Comparison of ENCODE assay signal across 9 mouse cellular contexts in genomic region chr7:98349096-98349495, GRCm38 (mm10). TPM values are rescaled to one million over a fixed set of nuclear protein-coding genes. Genes with fewer than 3 reads are reported as not detected.
DNase-seq lines count a peak whose midpoint lies in the region; ATAC-seq and TF ChIP-seq lines count a peak whose summit lies in the region.
"Had no signal": no experiment of that assay in that cellular context is flagged by ENCODE, and none has a peak within 500 bp of the region (broad histone marks: within the 10 kb centered on the region; RNA-seq: fewer than 3 reads in every experiment).

No protein-coding gene starts in this region.

- no peaks in the 10 kb centered on the region for H3K79me2 ChIP-seq in heart, adult 2 months (replicated peaks; ENCODE audit: control insufficient read depth, insufficient read depth, low read length)

- H3K27me3 ChIP-seq in heart, adult 2 months (ENCODE audit: control insufficient read depth, insufficient read depth, low read length): no peaks in the 10 kb centered on the region
- no peaks in the 10 kb centered on the region for H3K27me3 ChIP-seq in hindbrain, embryonic 14.5 days (ENCODE audit: control insufficient read depth, insufficient read depth, low read length)
- no peaks in the 10 kb centered on the region for H3K27me3 ChIP-seq in midbrain, postnatal 0 days (ENCODE audit: insufficient read depth, low read length)
- H3K27me3 ChIP-seq: neural tube, embryonic 12.5 days had no signal

- no peak for TF ChIP-seq POLR2A in heart, adult 2 months (IDR thresholded peaks at IDR 0.05; ENCODE audit: insufficient read depth, low read depth, low read length)

- H3K9ac ChIP-seq in heart, adult 2 months (ENCODE audit: low read depth, low read length): no peak overlapping the region
- H3K9ac ChIP-seq in hindbrain, embryonic 14.5 days: no peak overlapping the region
- H3K9ac ChIP-seq in midbrain, postnatal 0 days (replicated peaks; ENCODE audit: low read length, poor library complexity, severe bottlenecking): no peak overlapping the region
- H3K9ac ChIP-seq: neural tube, embryonic 12.5 days had no signal

- intact Hi-C loops in heart, adult 2 months (cut with DNase I): loop anchor here (1.0 kb wide), 2 partner anchors 81 to 98 kb away; no protein-coding TSS in a partner anchor
- intact Hi-C loops in heart, postnatal 25 days (cut with DNase I): loop anchor here (1.0 kb wide), 2 partner anchors 82 to 98 kb away; no protein-coding TSS in a partner anchor
- intact Hi-C loops in left cerebral cortex, adult 2 months (cut with DNase I): loop anchor here (1.0 kb wide), 1 partner anchor 81 kb away; no protein-coding TSS in a partner anchor

- no peak overlapping the region for H3K27ac ChIP-seq in heart, adult 2 months
- H3K27ac ChIP-seq in hindbrain, embryonic 14.5 days: no peak overlapping the region
- no peak overlapping the region for H3K27ac ChIP-seq in left cerebral cortex, adult 2 months
- no peak overlapping the region for H3K27ac ChIP-seq in midbrain, postnatal 0 days (ENCODE audit: low read depth, low read length)
- H3K27ac ChIP-seq: neural tube, embryonic 12.5 days had no signal

- TF ChIP-seq EP300 in heart, adult 2 months (IDR thresholded peaks at IDR 0.05; ENCODE audit: insufficient read depth, low read depth, low read length): peak; percentile 81

- no peaks in the 10 kb centered on the region for H3K9me3 ChIP-seq in hindbrain, embryonic 14.5 days (ENCODE audit: control insufficient read depth, low read length)
- no peaks in the 10 kb centered on the region for H3K9me3 ChIP-seq in midbrain, postnatal 0 days (ENCODE audit: low read length)
- H3K9me3 ChIP-seq: neural tube, embryonic 12.5 days had no signal

- no peaks in the 10 kb centered on the region for H3K36me3 ChIP-seq in heart, adult 2 months (ENCODE audit: control insufficient read depth, insufficient read depth, low read length)
- H3K36me3 ChIP-seq in hindbrain, embryonic 14.5 days (replicated peaks; ENCODE audit: control insufficient read depth, insufficient read depth): peaks cover 30% of the 10 kb centered on the region
- H3K36me3 ChIP-seq in midbrain, postnatal 0 days (ENCODE audit: insufficient read depth, low read length): peaks cover 22% of the 10 kb centered on the region

- peak; percentile 75 to 89 for DNase-seq in heart, adult 2 months
- no peak for DNase-seq in heart, postnatal 25 days (ENCODE audit: low spot score)
- DNase-seq in c-Kit-negative CD71-positive TER-119-positive erythroid progenitor cells, embryonic 14.5 days (ENCODE audit: low read depth, low spot score): peak; percentile 48
- DNase-seq in fibroblast of lung, adult 2 months (ENCODE audit: low read depth): peak; percentile 59
- DNase-seq in hindbrain, embryonic 14.5 days (ENCODE audit: low spot score): peak; percentile 75
- DNase-seq in left cerebral cortex, adult 2 months (ENCODE audit: extremely low spot score in 1 of 2, low spot score in 2 of 2): peak; percentile 78 to 87
- peak; percentile 72 for DNase-seq in midbrain, postnatal 0 days (ENCODE audit: low spot score)
- peak; percentile 62 to 79 for DNase-seq in spleen, postnatal 14 days (ENCODE audit: low spot score in 2 of 2)

- WGBS in heart, adult 2 months: 18% methylated on average over 5 of the region's 5 CpGs
- WGBS in hindbrain, embryonic 14.5 days: 26% methylated on average over 5 of the region's 5 CpGs
- WGBS in midbrain, postnatal 0 days: 22% methylated on average over 5 of the region's 5 CpGs

- TF ChIP-seq CTCF in heart, adult 2 months (IDR thresholded peaks at IDR 0.05): peak; percentile 87
- peak; percentile 82 for TF ChIP-seq CTCF in left cerebral cortex, adult 2 months (IDR thresholded peaks at IDR 0.05)
- TF ChIP-seq CTCF in midbrain, postnatal 0 days (IDR thresholded peaks at IDR 0.05): peak; percentile 88

- H3K4me2 ChIP-seq in hindbrain, embryonic 14.5 days (replicated peaks): no peak overlapping the region
- H3K4me2 ChIP-seq in midbrain, postnatal 0 days (ENCODE audit: low read depth, low read length, poor library complexity, severe bottlenecking): no peak overlapping the region
- H3K4me2 ChIP-seq: neural tube, embryonic 12.5 days had no signal

- no peak for ATAC-seq in hindbrain, embryonic 14.5 days (ENCODE audit: low FRiP score)
- no peak for ATAC-seq in midbrain, postnatal 0 days (ENCODE audit: low FRiP score)

- no peak overlapping the region for H3K4me3 ChIP-seq in heart, adult 2 months
- H3K4me3 ChIP-seq in hindbrain, embryonic 14.5 days (replicated peaks; ENCODE audit: low read length): no peak overlapping the region
- no peak overlapping the region for H3K4me3 ChIP-seq in left cerebral cortex, adult 2 months
- no peak overlapping the region for H3K4me3 ChIP-seq in midbrain, postnatal 0 days (ENCODE audit: low read depth, low read length)
- H3K4me3 ChIP-seq: neural tube, embryonic 12.5 days had no signal

- no peaks in the 10 kb centered on the region for H3K4me1 ChIP-seq in heart, adult 2 months (ENCODE audit: control insufficient read depth, insufficient read depth, low read length)
- peaks cover 3% of the 10 kb centered on the region; the same call in 1 of the 2 replicates for H3K4me1 ChIP-seq in hindbrain, embryonic 14.5 days (replicated peaks; ENCODE audit: control insufficient read depth, insufficient read depth, low read length)
- no peaks in the 10 kb centered on the region for H3K4me1 ChIP-seq in midbrain, postnatal 0 days (ENCODE audit: insufficient read depth, low read length)

RNA-seq across cellular contexts. Expression of gene Tsku, which starts 12.0 kb away (rescaled TPM):
- total RNA-seq in heart, adult 2 months (2021): 1 to 10 TPM; 2.2 to 2.5 TPM
- 4.9 and 5.9 TPM in 2 replicates for polyA plus RNA-seq in heart, adult 2 months (2012; rRNA removed)
- 1 to 10 TPM; 2.1 to 2.7 TPM for total RNA-seq in heart, postnatal 25 days (2021)
- polyA plus RNA-seq in hindbrain, embryonic 14.5 days (2014; fragmentation: Nextera tagmentation; extraction: Ambion mirVana): 9.5 and 11.7 TPM in 2 replicates
- 1 to 10 TPM; 2.9 to 3.4 TPM for total RNA-seq in left cerebral cortex, adult 2 months (2021)
- 30.7 and 32.1 TPM in 2 replicates for total RNA-seq in midbrain, postnatal 0 days (2014; rRNA removed)
- polyA plus RNA-seq in midbrain, postnatal 0 days (2015; fragmentation: Nextera tagmentation; extraction: Ambion mirVana): 6.1 and 7.0 TPM in 2 replicates

RNA-seq across cellular contexts. Expression of gene Acer3, which starts 28.1 kb away (rescaled TPM):
- total RNA-seq in heart, adult 2 months (2021): 10 to 100 TPM; 11.0 to 13.2 TPM
- 5.5 and 8.7 TPM in 2 replicates for polyA plus RNA-seq in heart, adult 2 months (2012; rRNA removed)
- 10 to 100 TPM; 12.2 to 12.3 TPM for total RNA-seq in heart, postnatal 25 days (2021)
- 27.1 and 27.4 TPM in 2 replicates for polyA plus RNA-seq in hindbrain, embryonic 14.5 days (2014; fragmentation: Nextera tagmentation; extraction: Ambion mirVana)
- 10 to 100 TPM; 22.2 to 25.4 TPM for total RNA-seq in left cerebral cortex, adult 2 months (2021)
- total RNA-seq in midbrain, postnatal 0 days (2014; rRNA removed): 12.0 and 15.5 TPM in 2 replicates
- 19.4 and 19.8 TPM in 2 replicates for polyA plus RNA-seq in midbrain, postnatal 0 days (2015; fragmentation: Nextera tagmentation; extraction: Ambion mirVana)
